Mouse (Mus musculus): ENCODE results near the gene G0s2. TPM values are rescaled to one million over a fixed set of nuclear protein-coding genes. Genes with fewer than 3 reads are reported as not detected.

G0s2 gene
- polyA plus RNA-seq, 1 experiment: 1.5 TPM

DNA sequence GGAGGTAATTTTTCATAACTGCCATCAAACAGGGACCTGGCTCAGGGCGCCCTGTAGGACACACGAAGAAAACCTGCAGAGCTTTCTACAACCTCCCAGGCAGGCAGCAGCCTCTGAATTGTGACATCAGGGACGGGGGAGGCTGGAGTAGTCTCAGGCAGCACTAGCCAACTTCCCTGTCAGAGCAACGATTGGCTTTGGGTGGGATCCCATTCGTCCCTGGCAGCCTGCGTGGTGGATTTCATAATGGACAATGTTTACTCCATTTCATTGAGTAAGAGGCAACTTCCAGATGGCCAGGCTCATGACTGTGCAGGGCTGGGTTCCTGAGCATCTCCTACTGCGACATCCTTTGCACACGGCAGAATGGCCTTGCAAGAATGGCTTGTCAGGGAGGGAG is 30.8 kb downstream of the G0s2 start:
- no peaks in the 10 kb centered on the region for H3K9me3 ChIP-seq
- TF ChIP-seq GATA1 (IDR thresholded peaks at IDR 0.05; ENCODE audit: borderline replicate concordance, low read length): no peak
- TF ChIP-seq FLI1 (IDR thresholded peaks at IDR 0.05; ENCODE audit: low read length): no peak
- H3K27me3 ChIP-seq (replicated peaks): peaks cover 4% of the 10 kb centered on the region
- no peaks in the 10 kb centered on the region for H3K4me1 ChIP-seq
- no peaks in the 10 kb centered on the region for H3K36me3 ChIP-seq (replicated peaks; ENCODE audit: low read length)
- H3K4me3 ChIP-seq (replicated peaks): no peak overlapping the region

DNA sequence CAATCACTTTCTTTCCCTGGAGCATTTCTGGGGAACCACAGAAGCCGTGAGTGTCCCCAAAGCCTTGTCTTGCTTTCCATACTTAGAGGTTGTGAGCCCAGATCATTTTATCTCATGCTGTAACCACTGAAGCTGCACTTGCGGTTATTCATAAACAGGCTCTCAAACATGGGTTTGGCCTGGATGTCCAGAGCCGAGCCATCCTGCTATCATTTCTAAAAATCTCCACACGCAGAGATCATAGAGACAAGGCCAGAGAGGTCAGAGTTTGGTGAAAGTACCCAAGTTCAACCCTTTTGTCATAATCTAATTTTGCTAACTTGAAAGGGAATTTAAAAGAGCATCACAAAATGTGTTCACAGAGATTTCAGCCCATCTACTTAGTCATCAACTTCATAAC is 31.6 kb downstream of the G0s2 start:
- Histone ChIP-seq H3K4me1 (no peaks in the 10 kb centered on the region), H3K4me3 (replicated peaks) (no peak overlapping the region), H3K36me3 (replicated peaks; ENCODE audit: low read length) (no peaks in the 10 kb centered on the region), H3K9me3 (no peaks in the 10 kb centered on the region), H3K27me3 (replicated peaks) (peaks cover 4% of the 10 kb centered on the region)
- no peak for TF ChIP-seq FLI1 (IDR thresholded peaks at IDR 0.05; ENCODE audit: low read length)
- no peak for TF ChIP-seq GATA1 (IDR thresholded peaks at IDR 0.05; ENCODE audit: borderline replicate concordance, low read length)

DNA sequence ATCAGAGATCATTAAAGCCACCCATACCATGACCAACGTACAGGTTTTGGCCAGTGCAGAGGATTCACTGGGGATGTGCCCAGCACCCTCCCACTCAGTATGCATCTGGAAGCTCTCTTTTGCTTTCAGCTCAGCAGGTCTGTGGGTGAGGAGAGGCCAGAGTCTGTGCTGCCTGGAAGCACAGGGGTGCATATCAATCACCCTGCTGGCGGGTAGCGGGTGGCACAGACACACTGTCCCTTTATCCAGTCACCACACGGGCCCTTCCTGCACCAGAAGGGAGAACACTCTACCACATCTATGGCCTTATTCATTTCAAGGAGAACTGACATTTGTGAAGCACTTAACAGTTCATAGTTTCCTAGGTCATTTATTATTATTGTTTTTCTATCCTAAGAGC is 34.6 kb downstream of the G0s2 start:
- no peaks in the 10 kb centered on the region for H3K36me3 ChIP-seq (replicated peaks; ENCODE audit: low read length)
- no peaks in the 10 kb centered on the region for H3K4me1 ChIP-seq
- TF ChIP-seq GATA1 (IDR thresholded peaks at IDR 0.05; ENCODE audit: borderline replicate concordance, low read length) (no peak), FLI1 (IDR thresholded peaks at IDR 0.05; ENCODE audit: low read length) (no peak)
- peaks cover 4% of the 10 kb centered on the region for H3K27me3 ChIP-seq (replicated peaks)
- no peaks in the 10 kb centered on the region for H3K9me3 ChIP-seq
- no peak overlapping the region for H3K4me3 ChIP-seq (replicated peaks)

DNA sequence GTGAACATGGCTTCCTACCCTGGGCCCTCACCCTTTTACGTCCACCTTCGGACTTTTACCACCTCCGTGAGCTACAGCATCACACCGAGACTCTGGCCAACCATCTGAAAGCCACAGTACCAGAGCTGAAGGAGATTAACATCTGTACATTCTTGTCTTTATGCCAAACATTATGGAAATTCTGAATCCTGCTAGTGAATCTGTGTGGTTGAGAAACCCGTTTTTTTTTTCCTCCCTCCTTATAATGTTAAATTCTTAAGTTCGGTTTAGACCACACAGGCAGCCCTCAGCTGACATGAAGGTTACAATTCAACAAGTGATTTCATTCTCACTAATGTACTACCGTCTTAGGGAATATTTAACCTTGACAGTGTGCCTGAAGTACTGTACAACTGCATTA is 38.1 kb downstream of the G0s2 start:
- Histone ChIP-seq H3K4me1 (peaks cover 5% of the 10 kb centered on the region; the same call in 1 of the 2 replicates), H3K4me3 (replicated peaks) (no peak overlapping the region), H3K9me3 (no peaks in the 10 kb centered on the region), H3K27me3 (replicated peaks) (peaks cover 3% of the 10 kb centered on the region), H3K36me3 (replicated peaks; ENCODE audit: low read length) (no peaks in the 10 kb centered on the region)
- TF ChIP-seq GATA1 (IDR thresholded peaks at IDR 0.05; ENCODE audit: borderline replicate concordance, low read length) (no peak), FLI1 (IDR thresholded peaks at IDR 0.05; ENCODE audit: low read length) (no peak)

DNA sequence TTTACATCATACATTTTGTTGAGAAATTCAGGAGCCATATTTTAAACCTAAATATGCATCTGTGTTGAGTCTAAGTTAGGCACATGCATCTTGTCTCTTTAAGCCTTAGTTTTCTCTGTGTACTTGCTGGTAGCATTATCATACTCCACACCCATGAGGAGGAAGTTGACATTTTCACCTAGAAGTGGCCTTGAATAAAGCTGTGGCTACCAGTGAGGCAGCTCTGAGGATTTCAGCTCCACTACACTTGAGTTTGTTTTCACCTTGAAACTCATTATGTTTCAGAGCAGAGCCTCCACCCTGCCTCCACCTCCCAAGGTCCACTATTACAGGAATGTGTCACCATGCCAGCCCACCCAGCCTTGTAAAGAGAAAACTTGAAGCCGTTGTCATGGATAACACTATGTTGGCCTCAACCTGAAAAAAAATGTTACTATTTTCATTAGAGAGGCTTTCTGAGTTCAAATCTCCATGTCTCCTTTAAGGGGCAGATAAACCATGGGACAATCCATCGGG is 38.8 kb downstream of the G0s2 start:
- peaks cover 3% of the 10 kb centered on the region for H3K27me3 ChIP-seq (replicated peaks)
- TF ChIP-seq FLI1 (IDR thresholded peaks at IDR 0.05; ENCODE audit: low read length) (no peak), GATA1 (IDR thresholded peaks at IDR 0.05; ENCODE audit: borderline replicate concordance, low read length) (no peak)
- no peaks in the 10 kb centered on the region for H3K36me3 ChIP-seq (replicated peaks; ENCODE audit: low read length)
- peaks cover 5% of the 10 kb centered on the region; the same call in 1 of the 2 replicates for H3K4me1 ChIP-seq
- no peak overlapping the region for H3K4me3 ChIP-seq (replicated peaks)
- no peaks in the 10 kb centered on the region for H3K9me3 ChIP-seq

DNA sequence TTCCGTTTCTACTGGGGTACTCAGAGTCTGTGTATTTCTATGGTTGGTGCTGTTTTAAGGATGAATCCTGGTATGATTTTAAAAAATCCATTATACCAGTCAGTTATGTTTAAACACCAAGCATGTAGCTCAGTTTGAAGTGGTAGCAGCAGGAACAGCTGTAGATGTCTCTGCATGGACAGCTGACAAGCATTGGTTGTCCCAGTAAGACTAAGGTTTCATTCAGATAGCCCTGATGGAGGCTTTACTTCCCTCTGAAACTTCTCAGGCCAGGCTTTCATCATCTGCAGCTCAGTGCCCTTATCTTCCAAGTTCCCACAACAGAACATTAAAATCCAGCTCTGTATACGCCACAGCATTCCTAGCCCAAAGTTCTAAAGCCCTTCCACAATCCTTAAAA is 40.3 kb downstream of the G0s2 start:
- TF ChIP-seq FLI1 (IDR thresholded peaks at IDR 0.05; ENCODE audit: low read length): no peak
- H3K4me3 ChIP-seq (replicated peaks): no peak overlapping the region
- peaks cover 5% of the 10 kb centered on the region; the same call in 1 of the 2 replicates for H3K4me1 ChIP-seq
- no peaks in the 10 kb centered on the region for H3K9me3 ChIP-seq
- H3K36me3 ChIP-seq (replicated peaks; ENCODE audit: low read length): no peaks in the 10 kb centered on the region
- peaks cover 3% of the 10 kb centered on the region for H3K27me3 ChIP-seq (replicated peaks)

DNA sequence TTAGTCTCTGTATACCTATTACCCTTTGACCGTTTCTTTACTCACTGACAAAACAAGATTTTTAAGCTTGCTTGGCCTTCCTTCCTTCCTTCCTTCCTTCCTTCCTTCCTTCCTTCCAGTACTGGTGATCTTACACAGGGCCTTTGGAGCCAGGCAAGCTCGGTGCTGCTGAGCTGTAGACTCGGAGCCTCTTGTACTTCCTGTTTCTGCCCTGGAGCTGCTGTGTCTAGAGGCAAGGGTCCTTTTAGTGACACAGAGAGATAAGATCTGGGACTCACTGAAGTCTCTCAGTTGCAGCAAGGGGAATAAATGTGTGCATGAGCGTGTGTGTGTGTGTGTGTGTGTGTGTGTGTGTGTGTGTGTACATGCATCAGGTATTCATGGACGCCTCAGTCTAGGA is 42.1 kb downstream of the G0s2 start:
- no peak overlapping the region for H3K4me3 ChIP-seq (replicated peaks)
- H3K36me3 ChIP-seq (replicated peaks; ENCODE audit: low read length): no peaks in the 10 kb centered on the region
- H3K27me3 ChIP-seq (replicated peaks): peaks cover 3% of the 10 kb centered on the region
- no peak for TF ChIP-seq FLI1 (IDR thresholded peaks at IDR 0.05; ENCODE audit: low read length)
- no peak for TF ChIP-seq GATA1 (IDR thresholded peaks at IDR 0.05; ENCODE audit: borderline replicate concordance, low read length)
- no peaks in the 10 kb centered on the region for H3K9me3 ChIP-seq
- H3K4me1 ChIP-seq: peaks cover 5% of the 10 kb centered on the region; the same call in 1 of the 2 replicates

DNA sequence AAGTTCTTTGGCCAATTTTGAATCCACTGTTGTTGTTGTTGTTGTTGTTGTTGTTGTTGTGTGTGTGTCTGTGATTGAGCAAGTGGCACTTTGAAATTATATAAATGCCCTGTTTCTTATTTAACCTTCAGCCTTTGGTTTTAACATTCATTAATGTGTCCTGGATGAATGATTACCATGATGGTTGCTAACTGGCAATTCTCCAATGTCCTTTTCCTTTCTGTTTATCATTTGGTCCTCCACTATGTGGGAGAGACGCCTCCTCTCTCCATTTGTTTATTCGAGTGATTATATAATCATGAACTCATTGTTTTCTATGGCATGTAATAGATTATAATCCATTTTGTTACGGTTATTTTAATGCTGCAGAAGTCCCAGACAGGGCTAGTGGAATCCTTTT is 42.5 kb downstream of the G0s2 start:
- TF ChIP-seq GATA1 (IDR thresholded peaks at IDR 0.05; ENCODE audit: borderline replicate concordance, low read length) (no peak), FLI1 (IDR thresholded peaks at IDR 0.05; ENCODE audit: low read length) (no peak)
- no peaks in the 10 kb centered on the region for H3K9me3 ChIP-seq
- H3K27me3 ChIP-seq (replicated peaks): peaks cover 3% of the 10 kb centered on the region
- no peak overlapping the region for H3K4me3 ChIP-seq (replicated peaks)
- no peaks in the 10 kb centered on the region for H3K36me3 ChIP-seq (replicated peaks; ENCODE audit: low read length)
- peaks cover 5% of the 10 kb centered on the region; the same call in 1 of the 2 replicates for H3K4me1 ChIP-seq

DNA sequence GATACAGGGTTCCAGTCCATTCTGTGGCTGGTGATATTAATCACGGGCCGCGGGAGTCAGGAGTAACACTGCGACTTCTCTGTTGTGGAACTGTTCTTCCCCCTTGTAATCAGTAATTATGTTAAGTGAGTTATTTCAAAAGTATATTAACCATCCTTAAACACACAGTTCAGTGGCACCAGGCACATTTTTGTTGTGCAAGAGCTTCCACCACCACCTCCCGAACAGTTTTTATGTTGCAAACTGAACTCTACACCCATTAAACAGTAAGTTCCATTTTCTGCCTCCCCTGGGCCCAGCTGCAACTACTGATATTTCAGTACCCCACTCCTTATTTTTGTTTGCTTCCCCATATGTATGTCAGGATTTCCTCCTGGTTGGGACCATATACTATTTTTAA is 43.4 kb downstream of the G0s2 start:
- H3K4me3 ChIP-seq (replicated peaks): no peak overlapping the region
- H3K27me3 ChIP-seq (replicated peaks): peaks cover 3% of the 10 kb centered on the region
- no peaks in the 10 kb centered on the region for H3K36me3 ChIP-seq (replicated peaks; ENCODE audit: low read length)
- TF ChIP-seq GATA1 (IDR thresholded peaks at IDR 0.05; ENCODE audit: borderline replicate concordance, low read length) (no peak), FLI1 (IDR thresholded peaks at IDR 0.05; ENCODE audit: low read length) (no peak)
- H3K4me1 ChIP-seq: peaks cover 5% of the 10 kb centered on the region; the same call in 1 of the 2 replicates
- no peaks in the 10 kb centered on the region for H3K9me3 ChIP-seq

DNA sequence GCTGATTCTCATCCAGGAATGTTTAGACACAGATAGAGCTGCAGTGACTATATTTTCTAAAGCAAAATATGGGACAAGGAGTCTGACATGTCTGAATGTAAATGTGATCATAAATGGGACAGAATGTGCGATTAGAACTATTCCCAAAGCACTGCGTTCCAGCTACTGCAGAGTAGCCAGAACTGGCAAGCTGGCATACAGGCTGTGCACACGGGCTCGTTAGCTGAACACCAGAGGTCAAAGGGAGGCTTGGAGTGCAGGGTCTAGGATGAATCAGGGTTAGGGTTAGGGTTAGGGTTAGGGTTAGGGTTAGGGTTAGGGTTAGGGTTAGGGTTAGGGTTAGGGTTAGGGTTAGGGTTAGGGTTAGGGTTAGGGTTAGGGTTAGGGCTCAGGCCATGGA is 45.5 kb downstream of the G0s2 start:
- Histone ChIP-seq H3K4me3 (replicated peaks) (no peak overlapping the region), H3K27me3 (replicated peaks) (peaks cover 3% of the 10 kb centered on the region), H3K36me3 (replicated peaks; ENCODE audit: low read length) (no peaks in the 10 kb centered on the region), H3K4me1 (peaks cover 5% of the 10 kb centered on the region; the same call in 1 of the 2 replicates), H3K9me3 (no peaks in the 10 kb centered on the region)
- TF ChIP-seq FLI1 (IDR thresholded peaks at IDR 0.05; ENCODE audit: low read length): no peak
- no peak for TF ChIP-seq GATA1 (IDR thresholded peaks at IDR 0.05; ENCODE audit: borderline replicate concordance, low read length)

All from megakaryocyte, embryonic 14.5 days (primary cell).